Mouse (Mus musculus) small intestine, adult 2 months (tissue): ENCODE measurements around the gene Phf12.

ENCODE experiments used
- CTCF ChIP-seq: fragments of 200-500 bp; IDR thresholded peaks from 2 replicates; pipeline ENCODE4 v1.5.1; 2012; ENCODE audit warnings: low read depth, mild to moderate bottlenecking, control low read depth, inconsistent platforms, low read length, moderate library complexity, mixed read lengths; ENCODE audit not compliant: insufficient replicate concordance, insufficient read length; ENCODE audit errors: extremely low read depth
- POLR2A ChIP-seq: fragments of 200-500 bp; IDR thresholded peaks from 2 replicates; pipeline ENCODE4 v1.6.1; 2012; ENCODE audit warnings: low read depth, mild to moderate bottlenecking, control low read depth, inconsistent platforms, low read length, moderate library complexity

DNA sequence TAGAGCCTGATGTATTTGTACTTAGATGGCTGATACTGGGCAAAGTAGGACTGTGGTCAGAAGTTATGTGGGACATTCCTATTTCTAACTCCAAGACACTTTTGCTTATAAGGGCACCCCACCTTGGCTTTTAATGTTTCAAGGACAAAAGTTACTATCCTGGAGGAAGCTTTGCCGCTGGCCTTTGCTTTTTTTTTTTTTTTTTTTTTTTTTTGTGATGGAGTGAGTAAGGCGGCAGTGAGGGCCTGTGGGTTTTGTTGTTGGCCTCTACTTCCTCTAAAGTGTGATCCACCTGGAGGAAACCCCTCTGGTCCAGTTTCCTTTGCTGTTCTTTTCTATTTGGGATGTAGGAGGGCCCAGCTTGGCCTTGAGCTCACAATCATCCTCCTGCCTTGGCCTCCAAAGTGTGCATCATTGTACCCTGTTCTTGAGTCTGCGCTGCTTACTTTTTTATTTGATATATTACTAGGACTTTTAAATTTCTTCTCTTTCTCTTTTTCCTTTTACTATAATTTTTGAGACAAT, 3.0 kb downstream of the Phf12 start:
- no peak for TF ChIP-seq POLR2A
- TF ChIP-seq CTCF = no peak
